Mouse (Mus musculus) intestine, embryonic 16.5 days (tissue): ENCODE measurements at regions not wholly inside any gene's neighbourhood (a gene's known extent, or its start where the extent isn't known, plus 50 kb on each side); places are given as distances from the start of the nearest gene placed in this dataset.

ENCODE experiments used
- ATAC-seq: fragments of 200-750 bp; cut with Nextera tagmentation; 2 replicates; pipeline ENCODE4 v1.8.0; 2017; ENCODE audit warnings: moderate TSS enrichment, moderate library complexity
- H3K27ac ChIP-seq: fragments of 300-500 bp; sonication (generic); 2 replicates; pipeline ENCODE4 v1.5.1; 2014; ENCODE audit warnings: mild to moderate bottlenecking, low read length
- H3K27me3 ChIP-seq: fragments of 300-500 bp; sonication (generic); replicated peaks from 2 replicates; pipeline ENCODE4 v1.6.1; 2014; ENCODE audit warnings: low read length, control low read depth, mixed read lengths; ENCODE audit not compliant: control insufficient read depth, insufficient read depth
- H3K36me3 ChIP-seq: fragments of 300-500 bp; sonication (generic); 2 replicates; pipeline ENCODE4 v1.6.1; 2014; ENCODE audit warnings: low read length, control low read depth; ENCODE audit not compliant: control insufficient read depth, insufficient read depth
- H3K4me1 ChIP-seq: fragments of 300-500 bp; sonication (generic); 2 replicates; pipeline ENCODE4 v1.6.1; 2014; ENCODE audit warnings: low read length, control low read depth, mixed read lengths; ENCODE audit not compliant: control insufficient read depth, insufficient read depth
- H3K4me2 ChIP-seq: fragments of 300-500 bp; sonication (generic); 2 replicates; pipeline ENCODE4 v1.6.1; 2014; ENCODE audit warnings: low read depth, low read length, control low read depth
- H3K4me3 ChIP-seq: fragments of 300-500 bp; sonication (generic); 2 replicates; pipeline ENCODE4 v1.5.1; 2014; ENCODE audit warnings: mild to moderate bottlenecking, low read length
- H3K9ac ChIP-seq: fragments of 300-500 bp; sonication (generic); 2 replicates; pipeline ENCODE4 v1.6.1; 2014; ENCODE audit warnings: low read depth, low read length
- H3K9me3 ChIP-seq: fragments of 300-500 bp; sonication (generic); 2 replicates; pipeline ENCODE4 v1.6.1; 2016; ENCODE audit warnings: low read length, control low read depth; ENCODE audit not compliant: control insufficient read depth
- WGBS: fragments of 180-500 bp; shearing (Covaris S2); extraction: QIAGEN DNeasy Blood & Tissue Kit; methylation state at CpG from one replicate; pipeline ENCODE4 v1.1.7; 2014; 5-methylcytosine and 5-hydroxymethylcytosine counted together

- Histone ChIP-seq H3K4me3 (no peak overlapping the region), H3K4me1 (peaks cover 3% of the 10 kb centered on the region; the same call in 1 of the 2 replicates), H3K9ac (no peak overlapping the region), H3K4me2 (no peak overlapping the region), H3K9me3 (no peaks in the 10 kb centered on the region), H3K27ac (no peak overlapping the region), H3K27me3 (no peaks in the 10 kb centered on the region), H3K36me3 (no peaks in the 10 kb centered on the region)
- WGBS: 64% methylated on average over 26 of the region's 26 CpGs
- no peak for ATAC-seq
These were observed 171.7 kb upstream of the Kazn start for GRCm38 (mm10) chr4:142410596-142411573.

GRCm38 (mm10) chr4:142397858-142398257, 158.7 kb upstream of the Kazn start:
- Histone ChIP-seq H3K27me3 (no peaks in the 10 kb centered on the region), H3K9ac (no peak overlapping the region), H3K9me3 (no peaks in the 10 kb centered on the region), H3K4me2 (no peak overlapping the region), H3K4me3 (no peak overlapping the region), H3K36me3 (no peaks in the 10 kb centered on the region), H3K27ac (no peak overlapping the region), H3K4me1 (no peaks in the 10 kb centered on the region)
- WGBS: 67% methylated on average over 7 of the region's 7 CpGs
- no peak for ATAC-seq

DNA sequence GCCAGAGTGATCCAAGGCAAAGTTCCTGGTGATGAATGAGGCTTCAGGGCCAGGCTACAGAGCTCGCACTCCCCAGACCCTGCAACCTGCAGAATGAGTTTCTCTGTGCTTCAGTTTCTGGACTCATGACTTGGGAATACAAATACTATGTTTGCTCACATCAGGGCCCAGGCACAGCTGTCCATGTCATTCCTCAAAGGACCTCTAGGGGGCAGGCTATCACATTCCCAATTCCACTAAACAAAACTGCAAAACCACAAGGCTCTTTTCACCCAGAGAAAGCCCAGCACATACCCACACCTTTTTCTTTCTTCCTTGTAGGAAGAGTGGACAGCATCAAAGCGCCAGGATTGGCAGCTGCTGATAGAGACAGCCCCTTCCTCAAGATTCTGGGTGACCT, 153.7 kb upstream of the Kazn start:
- WGBS: 59% methylated on average over 2 of the region's 2 CpGs
- ATAC-seq: no peak
- H3K9ac ChIP-seq: no peak overlapping the region
- no peaks in the 10 kb centered on the region for H3K27me3 ChIP-seq
- no peak overlapping the region for H3K27ac ChIP-seq
- no peak overlapping the region for H3K4me2 ChIP-seq
- H3K36me3 ChIP-seq: no peaks in the 10 kb centered on the region
- no peaks in the 10 kb centered on the region for H3K9me3 ChIP-seq
- no peaks in the 10 kb centered on the region for H3K4me1 ChIP-seq
- H3K4me3 ChIP-seq: no peak overlapping the region

- H3K4me2 ChIP-seq: no peak overlapping the region
- ATAC-seq: no peak
- H3K4me3 ChIP-seq: no peak overlapping the region
- H3K27ac ChIP-seq: no peak overlapping the region
- H3K27me3 ChIP-seq: no peaks in the 10 kb centered on the region
- no peaks in the 10 kb centered on the region for H3K4me1 ChIP-seq
- no peaks in the 10 kb centered on the region for H3K36me3 ChIP-seq
- no peaks in the 10 kb centered on the region for H3K9me3 ChIP-seq
- no peak overlapping the region for H3K9ac ChIP-seq
- 84% methylated on average over 21 of the region's 21 CpGs for WGBS
These were observed 151.5 kb upstream of the Kazn start for GRCm38 (mm10) chr4:142390531-142391195.

- no peak overlapping the region for H3K9ac ChIP-seq
- H3K36me3 ChIP-seq: no peaks in the 10 kb centered on the region
- H3K27me3 ChIP-seq: no peaks in the 10 kb centered on the region
- no peak overlapping the region for H3K27ac ChIP-seq
- H3K4me3 ChIP-seq: no peak overlapping the region
- H3K4me1 ChIP-seq: no peaks in the 10 kb centered on the region
- ATAC-seq: no peak
- H3K4me2 ChIP-seq: no peak overlapping the region
- WGBS: 80% methylated on average over 6 of the region's 6 CpGs
- no peaks in the 10 kb centered on the region for H3K9me3 ChIP-seq
These were observed 149.3 kb upstream of the Kazn start for GRCm38 (mm10) chr4:142388476-142388875.

GRCm38 (mm10) chr4:142381168-142381567, 142.0 kb upstream of the Kazn start:
- WGBS: 78% methylated on average over 7 of the region's 7 CpGs
- no peak for ATAC-seq
- no peak overlapping the region for H3K4me2 ChIP-seq

GRCm38 (mm10) chr4:142378452-142378851, 139.3 kb upstream of the Kazn start:
- Histone ChIP-seq H3K27me3 (no peaks in the 10 kb centered on the region), H3K36me3 (no peaks in the 10 kb centered on the region), H3K27ac (no peak overlapping the region), H3K9me3 (no peaks in the 10 kb centered on the region), H3K4me2 (no peak overlapping the region), H3K4me3 (no peak overlapping the region), H3K9ac (no peak overlapping the region), H3K4me1 (no peaks in the 10 kb centered on the region)
- WGBS: 47% methylated on average over 9 of the region's 9 CpGs
- ATAC-seq: no peak

More at GRCm38 (mm10) chr4:142381168-142381567, 142.0 kb upstream of the Kazn start:
- no peak overlapping the region for H3K4me3 ChIP-seq
- no peak overlapping the region for H3K27ac ChIP-seq
- H3K9me3 ChIP-seq: no peaks in the 10 kb centered on the region
- H3K4me1 ChIP-seq: no peaks in the 10 kb centered on the region
- no peak overlapping the region for H3K9ac ChIP-seq
- no peaks in the 10 kb centered on the region for H3K27me3 ChIP-seq
- no peaks in the 10 kb centered on the region for H3K36me3 ChIP-seq

DNA sequence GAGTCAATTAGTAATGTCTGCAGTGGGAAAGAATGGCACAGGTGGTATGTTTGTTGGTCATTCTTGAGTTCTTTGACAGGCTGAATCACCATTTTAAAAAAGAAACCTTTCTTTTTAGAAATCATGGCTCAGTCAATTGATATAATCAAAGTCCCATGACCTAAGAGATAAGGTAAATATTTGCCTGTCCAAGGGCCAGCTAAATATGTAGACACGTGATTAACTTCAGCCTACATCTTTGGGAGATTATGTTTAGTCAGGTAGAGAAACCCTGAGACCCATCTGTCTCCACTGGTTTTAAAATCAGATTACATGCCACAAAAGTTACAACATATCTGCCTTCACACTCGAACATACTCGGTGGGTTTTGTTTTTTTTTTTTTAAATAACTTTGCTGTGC, 128.6 kb upstream of the Kazn start:
- no peaks in the 10 kb centered on the region for H3K27me3 ChIP-seq
- no peaks in the 10 kb centered on the region for H3K4me1 ChIP-seq
- H3K9ac ChIP-seq: no peak overlapping the region
- no peak overlapping the region for H3K27ac ChIP-seq
- no peak overlapping the region for H3K4me3 ChIP-seq
- ATAC-seq: no peak
- H3K4me2 ChIP-seq: no peak overlapping the region
- H3K9me3 ChIP-seq: no peaks in the 10 kb centered on the region
- no peaks in the 10 kb centered on the region for H3K36me3 ChIP-seq
- WGBS: 49% methylated on average over 3 of the region's 3 CpGs

DNA sequence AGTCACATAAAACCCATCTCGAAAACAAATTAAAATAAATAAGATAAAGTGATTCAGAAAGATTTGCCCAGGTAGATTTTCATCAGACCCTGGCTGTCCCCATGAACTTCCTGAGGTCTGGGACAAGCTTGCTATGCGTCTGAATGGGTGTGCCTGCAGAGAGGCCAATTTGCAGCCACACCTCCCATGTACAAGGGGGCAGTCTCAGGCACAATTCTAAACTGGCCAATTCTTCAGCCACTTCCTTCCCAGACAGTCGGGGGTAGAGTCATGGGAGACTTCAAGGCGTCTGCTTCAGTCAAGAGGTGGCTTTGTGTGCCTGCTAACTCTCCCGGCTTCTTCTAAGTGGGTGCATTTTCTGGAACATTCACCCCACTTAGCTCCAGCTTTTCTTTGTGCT, 122.9 kb upstream of the Kazn start:
- WGBS: 44% methylated on average over 5 of the region's 5 CpGs
- no peaks in the 10 kb centered on the region for H3K9me3 ChIP-seq

More for the DNA sequence above, 122.9 kb upstream of the Kazn start:
- H3K4me2 ChIP-seq: no peak overlapping the region
- no peak overlapping the region for H3K27ac ChIP-seq
- H3K4me3 ChIP-seq: no peak overlapping the region
- ATAC-seq: no peak
- no peaks in the 10 kb centered on the region for H3K27me3 ChIP-seq
- 0 out of 2 replicates have a peak, but pooled peaks cover 8% of the 10 kb centered on the region for H3K4me1 ChIP-seq
- H3K9ac ChIP-seq: no peak overlapping the region
- H3K36me3 ChIP-seq: no peaks in the 10 kb centered on the region
